Mouse (Mus musculus): Measurements from ENCODE around the gene Psip1.
"Not testable (repeated sequence)": the region's sequence is repeated elsewhere in the genome, so short reads cannot be mapped to it uniquely, and the experiment has no call there.

The Psip1 gene

DNA sequence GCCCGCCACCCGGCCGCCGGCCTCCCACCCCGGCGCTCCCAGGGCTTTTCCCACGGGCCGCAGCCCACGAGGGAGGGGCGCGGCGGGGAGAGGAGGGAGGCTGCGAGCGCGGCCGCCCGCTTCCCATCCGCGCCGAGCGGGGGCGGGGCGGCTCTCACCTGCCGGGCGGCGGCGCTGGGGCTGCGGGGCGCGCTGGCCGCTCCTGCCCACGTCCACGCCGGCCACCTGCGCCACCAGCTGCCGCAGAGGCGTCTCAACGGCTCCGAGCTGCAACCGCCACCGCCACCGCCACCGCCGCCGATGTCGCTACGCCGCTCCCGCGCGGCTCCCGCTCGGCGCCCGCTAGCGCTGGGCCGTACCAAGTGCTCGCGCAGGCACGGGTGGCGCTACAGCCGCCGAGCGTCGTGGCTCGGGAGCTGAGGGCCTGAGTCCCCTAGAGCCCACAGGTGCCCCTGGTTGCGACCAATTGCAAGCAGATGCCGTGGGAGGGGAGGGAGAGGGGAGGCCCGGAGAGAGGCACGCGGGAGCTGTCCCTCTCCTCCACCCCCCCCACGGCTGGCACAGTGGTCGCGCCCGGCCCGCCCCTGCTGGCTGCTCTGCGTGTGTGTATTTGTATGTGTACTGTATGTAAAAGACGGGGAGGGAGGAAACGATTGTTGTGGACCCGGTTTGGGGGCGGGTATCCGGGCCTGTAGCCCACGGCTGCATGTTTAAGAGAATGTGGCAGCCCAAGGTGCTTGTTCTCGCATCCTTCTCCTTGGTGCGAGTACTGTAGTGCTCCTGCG is at the start of gene Psip1:
Gene Psip1 (minus strand): TSS at position 343 of the 785 bp plus-strand sequence.
- peak; percentile 97 for DNase-seq

- no peak for DNase-seq
These were observed 47.8 kb upstream of the Psip1 start for GRCm38 (mm10) chr4:83534024-83534423.

GRCm38 (mm10) chr4:83533168-83533911 is 47.1 kb upstream of the Psip1 start:
- DNase-seq: peak; percentile 34

GRCm38 (mm10) chr4:83530060-83530459 is 43.8 kb upstream of the Psip1 start:
- not testable (repeated sequence) for DNase-seq

GRCm38 (mm10) chr4:83527921-83528320 is 41.7 kb upstream of the Psip1 start:
- peak; percentile 76 for DNase-seq

DNA sequence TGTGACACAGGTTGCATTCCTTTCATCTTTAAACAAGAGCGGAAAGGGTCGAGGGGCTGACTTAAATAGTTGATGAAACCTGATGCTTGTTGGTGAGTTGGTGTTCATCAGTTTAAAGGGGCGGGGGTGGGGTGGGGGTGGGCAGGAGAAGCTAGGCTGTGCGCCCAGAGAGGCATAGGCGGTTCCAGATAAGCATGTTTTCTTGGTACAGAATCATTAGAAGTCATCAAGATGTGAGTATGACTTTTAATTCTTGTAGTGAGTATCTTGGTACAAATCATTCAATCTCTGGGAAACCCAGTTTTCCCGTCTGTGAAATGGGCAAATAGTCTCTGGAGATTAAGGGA is 40.7 kb upstream of the Psip1 start:
- DNase-seq: no peak

GRCm38 (mm10) chr4:83526270-83526987 is 40.2 kb upstream of the Psip1 start:
- DNase-seq: no peak

DNA sequence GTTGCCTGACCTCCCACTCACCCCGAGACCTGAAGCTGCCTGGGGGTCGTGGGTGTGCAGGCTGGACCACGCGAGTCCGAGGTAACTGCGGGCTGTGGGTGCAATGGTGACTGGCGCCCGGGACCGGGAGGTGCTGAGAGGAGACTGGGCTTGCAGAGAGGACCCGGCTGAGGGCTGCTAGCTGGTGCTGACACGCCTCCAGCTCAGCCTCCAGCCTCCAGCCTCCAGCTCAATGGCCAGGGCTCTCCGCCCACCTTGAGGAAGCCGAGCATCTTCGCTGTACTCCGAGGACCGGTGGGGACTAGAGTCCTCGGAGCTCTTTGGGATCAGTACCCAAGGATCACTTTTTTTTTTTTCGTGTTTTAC is 39.4 kb upstream of the Psip1 start:
- no peak for DNase-seq

DNA sequence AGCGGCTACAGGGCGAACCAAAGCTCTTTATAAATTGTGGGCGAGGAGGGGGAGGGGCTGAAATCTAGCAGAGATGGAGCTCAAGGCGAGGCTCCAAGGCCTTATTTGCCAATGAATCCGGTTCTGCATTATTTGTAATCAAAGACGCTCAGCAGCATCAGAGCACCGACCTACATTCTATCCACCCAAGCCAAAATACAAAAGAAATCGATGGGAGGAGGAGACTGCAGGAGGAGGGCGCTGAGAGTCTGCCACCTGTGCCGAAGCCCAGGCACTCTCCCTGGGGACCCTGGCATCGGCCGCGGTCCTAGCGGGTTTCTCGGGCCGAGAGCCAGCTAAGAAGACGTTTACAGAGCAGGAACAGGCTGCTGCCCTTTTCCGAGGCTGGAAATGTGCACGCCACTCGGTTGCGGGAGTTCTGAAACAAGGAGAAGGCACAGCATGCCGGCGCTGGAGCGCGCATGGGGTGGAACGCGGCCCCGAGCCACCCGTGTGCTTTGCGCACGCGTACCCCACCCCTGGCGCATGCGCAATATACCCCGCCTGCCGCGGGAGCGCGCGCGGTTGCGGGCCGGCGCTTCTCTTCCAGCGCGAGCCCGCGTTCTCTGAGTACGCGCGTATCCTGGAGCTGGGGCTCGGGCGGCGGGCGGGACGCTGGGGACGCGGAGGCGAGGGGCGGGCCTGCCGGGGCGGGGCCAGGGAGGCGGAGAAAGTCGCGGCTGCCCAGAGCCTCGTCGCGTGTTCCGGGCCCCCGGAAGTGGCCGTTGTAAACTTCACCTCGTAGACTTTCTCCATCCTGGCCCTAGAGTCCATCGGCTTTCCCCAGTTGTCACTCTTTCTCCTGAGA is 38.8 kb upstream of the Psip1 start, which contains the start of gene Ccdc171:
Gene Ccdc171 (plus strand): TSS at position 703 of the 847 bp plus-strand sequence.
- DNase-seq: peak; percentile 97

- no peak for DNase-seq
These were observed 38.2 kb upstream of the Psip1 start for GRCm38 (mm10) chr4:83524456-83524842.

DNA sequence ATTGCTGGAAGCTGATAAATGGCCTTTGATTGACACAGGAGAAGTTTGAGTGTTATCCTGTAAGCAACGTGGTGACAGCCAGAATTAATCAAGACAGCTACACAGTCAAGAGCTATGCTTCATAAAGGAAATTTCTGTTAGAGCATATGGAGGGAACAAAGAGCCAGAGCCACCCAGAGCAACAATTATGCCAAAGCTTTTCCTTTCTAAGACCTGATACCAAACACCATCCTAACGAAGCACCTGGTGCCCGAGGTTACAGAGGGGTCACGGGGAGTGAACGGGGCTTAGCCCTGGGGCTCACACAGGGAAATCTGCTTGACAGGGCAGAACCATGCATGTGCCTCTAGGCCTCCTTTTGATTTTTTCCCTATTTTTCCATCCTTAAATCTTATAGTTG is 35.8 kb upstream of the Psip1 start:
- DNase-seq: no peak

- DNase-seq: peak; percentile 34
These were observed 34.0 kb upstream of the Psip1 start for GRCm38 (mm10) chr4:83520308-83520707.

DNA sequence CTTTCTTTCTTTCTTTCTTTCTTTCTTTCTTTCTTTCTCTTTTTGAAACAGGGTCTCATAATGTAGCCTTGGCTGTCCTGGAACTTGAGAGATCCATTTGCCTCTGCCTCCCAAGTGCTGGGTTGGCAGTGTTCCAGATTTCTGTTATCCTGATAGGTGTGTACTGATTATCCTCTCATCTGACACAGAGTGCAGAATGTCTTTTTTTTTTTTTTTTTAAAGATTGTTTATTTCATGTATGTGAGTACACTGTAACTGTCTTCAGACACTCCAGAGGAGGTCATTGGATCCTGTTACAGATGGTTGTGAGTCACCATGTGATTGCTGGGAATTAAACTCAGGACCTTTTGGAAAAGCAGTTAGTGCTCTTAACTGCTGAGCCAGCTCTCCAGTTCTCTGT is 33.5 kb upstream of the Psip1 start:
- DNase-seq: no peak

DNA sequence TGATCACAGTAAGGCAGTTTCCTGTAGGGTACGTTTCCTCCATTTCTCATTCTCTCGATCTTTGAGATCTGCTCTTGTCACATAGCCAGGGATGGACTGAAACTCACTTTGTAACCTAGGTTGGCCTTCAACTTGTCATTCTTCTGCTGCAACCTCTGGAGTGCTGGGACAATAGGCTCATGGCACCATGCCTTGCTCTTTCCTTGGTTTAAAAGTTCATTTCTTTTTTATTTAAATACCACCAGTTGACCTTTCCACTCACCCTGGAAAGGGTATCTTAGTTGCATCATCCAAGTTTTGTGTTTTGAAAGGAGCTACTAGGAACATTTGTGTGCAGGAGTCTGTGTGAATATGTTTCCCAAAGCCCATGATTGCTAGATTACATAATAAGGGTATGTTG is 32.9 kb upstream of the Psip1 start:
- DNase-seq: no peak

- not testable (repeated sequence) for DNase-seq
These were observed 29.9 kb upstream of the Psip1 start for GRCm38 (mm10) chr4:83516144-83516543.

- peak; percentile 50 for DNase-seq
These were observed 28.9 kb upstream of the Psip1 start for GRCm38 (mm10) chr4:83514976-83515669.

DNA sequence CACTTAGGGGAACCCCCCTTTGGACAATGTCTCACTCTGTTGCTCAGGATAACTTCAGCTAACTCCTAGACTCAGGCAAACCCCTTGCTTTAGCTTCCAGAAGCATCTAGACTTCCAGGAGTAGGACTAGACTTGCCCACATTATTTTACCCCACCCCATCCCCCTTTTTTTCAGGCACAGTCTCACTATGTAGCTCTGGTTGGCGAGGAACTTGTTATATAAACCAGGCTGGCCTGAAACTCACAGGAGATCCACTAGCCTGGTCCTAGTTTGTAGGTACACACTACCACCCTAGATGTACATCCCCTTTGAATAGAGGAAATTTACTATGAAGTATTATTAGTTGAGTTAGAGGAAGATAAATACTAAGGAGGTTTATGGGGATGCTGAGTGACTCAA is 27.9 kb upstream of the Psip1 start:
- DNase-seq: no peak

- DNase-seq: no peak
These were observed 26.4 kb upstream of the Psip1 start for GRCm38 (mm10) chr4:83512644-83513043.

- no peak for DNase-seq
These were observed 26.0 kb upstream of the Psip1 start for GRCm38 (mm10) chr4:83512217-83512616.

GRCm38 (mm10) chr4:83511083-83511482 is 24.8 kb upstream of the Psip1 start:
- DNase-seq: no peak

GRCm38 (mm10) chr4:83509600-83509999 is 23.3 kb upstream of the Psip1 start:
- DNase-seq: no peak

- DNase-seq: no peak
These were observed 14.8 kb upstream of the Psip1 start for GRCm38 (mm10) chr4:83501037-83501430.
